Mouse (Mus musculus) CH12.LX (cell line): ENCODE measurements around the gene Pkn3. TPM values are rescaled to one million over a fixed set of nuclear protein-coding genes. Genes with fewer than 3 reads are reported as not detected.
A peak's percentile ranks its signal among the peaks of the same experiment; 100 is the strongest.

Source experiments
- DNase-seq: peaks from one replicate; pipeline ENCODE4 v3.0.0-alpha.2; 2013; ENCODE audit errors: extremely low read depth
- H3K27ac ChIP-seq: 2 replicates; pipeline ENCODE4 v1.5.1; 2012; ENCODE audit warnings: low read depth, mild to moderate bottlenecking, control low read depth, moderate library complexity; ENCODE audit not compliant: insufficient read depth
- H3K27me3 ChIP-seq: replicated peaks from 2 replicates; pipeline ENCODE3; 2012; ENCODE audit warnings: inconsistent platforms
- H3K36me3 ChIP-seq, 2 experiments: replicated peaks in 1 of 2; 2 replicates each; pipeline versions ENCODE3 to v1.6.1; 2012; ENCODE audit warnings: inconsistent platforms in 1 of 2, low read length in 1 of 2, mild to moderate bottlenecking in 1 of 2, mixed read lengths in 1 of 2, moderate library complexity in 1 of 2; ENCODE audit not compliant: control insufficient read depth in 1 of 2, insufficient read depth in 1 of 2
- H3K4me1 ChIP-seq, 2 experiments: 2 replicates each; pipeline ENCODE4 v1.6.1; 2012; ENCODE audit warnings: inconsistent platforms in 1 of 2, moderate library complexity in 1 of 2; ENCODE audit not compliant: insufficient read depth in 2 of 2, control insufficient read depth in 1 of 2
- H3K4me2 ChIP-seq: 2 replicates; pipeline ENCODE4 v1.6.1; 2012; ENCODE audit warnings: low read depth, mild to moderate bottlenecking, control low read depth; ENCODE audit not compliant: poor library complexity, insufficient read depth, severe bottlenecking
- H3K4me3 ChIP-seq, 3 experiments: fragments of 150-350 bp in 1 of 3; sonication (generic) in 1 of 3; replicated peaks in 1 of 3; 2 replicates each; pipeline versions ENCODE3 to v1.5.1; 2011 to 2012; ENCODE audit warnings: low read depth in 2 of 3, low read length in 2 of 3, mild to moderate bottlenecking in 2 of 3, moderate library complexity in 2 of 3, control low read depth in 1 of 3, improper control_type of control experiment in 1 of 3, inconsistent platforms in 1 of 3, mixed read lengths in 1 of 3; ENCODE audit not compliant: poor library complexity in 1 of 3
- H3K79me2 ChIP-seq: replicated peaks from 2 replicates; pipeline ENCODE4 v1.6.1; 2012; ENCODE audit warnings: mild to moderate bottlenecking, moderate library complexity; ENCODE audit not compliant: control insufficient read depth, poor library complexity, insufficient read depth, severe bottlenecking; ENCODE audit errors: extremely low read depth
- H3K9ac ChIP-seq: 2 replicates; pipeline ENCODE4 v1.6.1; 2012; ENCODE audit warnings: low read depth, mild to moderate bottlenecking, control low read depth, moderate library complexity; ENCODE audit not compliant: insufficient read depth
- H3K9me3 ChIP-seq: replicated peaks from 2 replicates; pipeline ENCODE3; 2012; ENCODE audit warnings: low read length, inconsistent platforms, mixed read lengths
- BHLHE40 ChIP-seq: IDR thresholded peaks from 2 replicates; pipeline ENCODE4 v1.6.1; 2011; ENCODE audit warnings: mild to moderate bottlenecking, low read depth, low read length, improper control_type of control experiment
- CHD2 ChIP-seq: IDR thresholded peaks from 2 replicates; pipeline ENCODE4 v1.6.1; 2011; ENCODE audit warnings: low read length, improper control_type of control experiment
- CTCF ChIP-seq, 2 experiments: IDR thresholded peaks in 1 of 2; conservative IDR thresholded peaks in 1 of 2; 2 replicates each; pipeline ENCODE4 v1.5.1; 2011 to 2012; ENCODE audit warnings: low read depth in 2 of 2, low read length in 2 of 2, improper control_type of control experiment in 1 of 2, inconsistent platforms in 1 of 2, mild to moderate bottlenecking in 1 of 2, moderate library complexity in 1 of 2
- E2F4 ChIP-seq: IDR thresholded peaks from 2 replicates; pipeline ENCODE4 v1.6.1; 2011; ENCODE audit warnings: low read depth, low read length, improper control_type of control experiment; ENCODE audit not compliant: insufficient replicate concordance
- ELF1 ChIP-seq: IDR thresholded peaks from 2 replicates; pipeline ENCODE4 v1.6.1; 2014; ENCODE audit warnings: low read depth, mild to moderate bottlenecking, inconsistent platforms, low read length, improper control_type of control experiment
- EP300 ChIP-seq: IDR thresholded peaks from 2 replicates; pipeline ENCODE4 v1.6.1; 2011; ENCODE audit warnings: low read length, improper control_type of control experiment
- HCFC1 ChIP-seq: IDR thresholded peaks from 2 replicates; pipeline ENCODE4 v1.6.1; 2012; ENCODE audit warnings: low read depth, mild to moderate bottlenecking, inconsistent platforms, low read length, improper control_type of control experiment
- IRF4 ChIP-seq: IDR thresholded peaks from 2 replicates; pipeline ENCODE4 v1.6.1; 2014; ENCODE audit warnings: low read depth, mild to moderate bottlenecking, inconsistent platforms, low read length, improper control_type of control experiment
- JUN ChIP-seq: IDR thresholded peaks from 2 replicates; pipeline ENCODE4 v1.6.1; 2011; ENCODE audit warnings: low read depth, mild to moderate bottlenecking, low read length, improper control_type of control experiment, moderate library complexity; ENCODE audit not compliant: insufficient read depth
- MAZ ChIP-seq: IDR thresholded peaks from 2 replicates; pipeline ENCODE4 v1.6.1; 2012; ENCODE audit warnings: low read depth, mild to moderate bottlenecking, inconsistent platforms, low read length, improper control_type of control experiment, moderate library complexity
- MEF2A ChIP-seq: IDR thresholded peaks from 2 replicates; pipeline ENCODE4 v1.6.1; 2014; ENCODE audit warnings: low read depth, mild to moderate bottlenecking, inconsistent platforms, low read length, improper control_type of control experiment, borderline replicate concordance
- MXI1 ChIP-seq: IDR thresholded peaks from 2 replicates; pipeline ENCODE4 v1.6.1; 2011; ENCODE audit warnings: mild to moderate bottlenecking, low read depth, low read length, improper control_type of control experiment
- POLR2A ChIP-seq: IDR thresholded peaks from 2 replicates; pipeline ENCODE4 v1.6.1; 2011; ENCODE audit warnings: low read depth, mild to moderate bottlenecking, improper control_type of control experiment, low read length
- RAD21 ChIP-seq: IDR thresholded peaks from 2 replicates; pipeline ENCODE4 v1.6.1; 2011; ENCODE audit warnings: low read depth, mild to moderate bottlenecking, low read length, improper control_type of control experiment, moderate library complexity
- RCOR1 ChIP-seq: conservative IDR thresholded peaks from 2 replicates; pipeline ENCODE4 v1.6.1; 2012; ENCODE audit warnings: low read depth, mild to moderate bottlenecking, inconsistent platforms, low read length, improper control_type of control experiment
- SIN3A ChIP-seq: IDR thresholded peaks from 2 replicates; pipeline ENCODE4 v1.6.1; 2012; ENCODE audit warnings: low read length, improper control_type of control experiment, inconsistent platforms
- TCF12 ChIP-seq: IDR thresholded peaks from 2 replicates; pipeline ENCODE4 v1.6.1; 2014; ENCODE audit warnings: low read depth, mild to moderate bottlenecking, inconsistent platforms, low read length, improper control_type of control experiment
- UBTF ChIP-seq: IDR thresholded peaks from 2 replicates; pipeline ENCODE4 v1.6.1; 2012; ENCODE audit warnings: low read depth, mild to moderate bottlenecking, inconsistent platforms, low read length, improper control_type of control experiment, moderate library complexity
- USF1 ChIP-seq: IDR thresholded peaks from 2 replicates; pipeline ENCODE4 v1.6.1; 2014; ENCODE audit warnings: low read depth, mild to moderate bottlenecking, inconsistent platforms, low read length, improper control_type of control experiment
- USF2 ChIP-seq: conservative IDR thresholded peaks from 2 replicates; pipeline ENCODE4 v1.6.1; 2011; ENCODE audit warnings: low read depth, low read length, improper control_type of control experiment
- ZC3H11A ChIP-seq: IDR thresholded peaks from 2 replicates; pipeline ENCODE4 v1.6.1; 2012; ENCODE audit warnings: low read depth, mild to moderate bottlenecking, inconsistent platforms, low read length, improper control_type of control experiment
- ZKSCAN1 ChIP-seq: IDR thresholded peaks from 2 replicates; pipeline ENCODE4 v1.6.1; 2012; ENCODE audit warnings: low read depth, inconsistent platforms, low read length, improper control_type of control experiment, borderline replicate concordance
- ZMIZ1 ChIP-seq: IDR thresholded peaks from 2 replicates; pipeline ENCODE4 v1.6.1; 2012; ENCODE audit warnings: low read depth, mild to moderate bottlenecking, inconsistent platforms, low read length, improper control_type of control experiment
- ZNF384 ChIP-seq: IDR thresholded peaks from 2 replicates; pipeline ENCODE4 v1.6.1; 2012; ENCODE audit warnings: low read depth, low read length, improper control_type of control experiment, inconsistent platforms
- dilution Hi-C: fragments of 300-500 bp; cut with MboI; formaldehyde crosslinking; loops from 2 replicates; pipeline ENCODE4 v1.14.3; 2020; ENCODE audit warnings: low sequenced_read_pairs; ENCODE audit not compliant: extremely low pct_unique_long_range_greater_than_20kb, extremely low pct_ligation_motif_present
- in situ Hi-C: fragments of 300-500 bp; cut with MboI; formaldehyde crosslinking; loops from 3 replicates; pipeline ENCODE4 v1.14.3; 2019; ENCODE audit warnings: low sequenced_read_pairs, low pct_ligation_motif_present, low pct_unique_long_range_greater_than_20kb, mixed read lengths
- polyA plus RNA-seq: library from polyadenylated mRNA; unstranded; fragments of >175 nt; gene quantifications from 2 replicates; pipeline ENCODE4 v1.2.1, GENCODE M21; 2012; ENCODE audit warnings: low read depth; ENCODE audit not compliant: insufficient read length
- total RNA-seq, 2 experiments: library from RNA; depleted of rRNA; stranded (reverse); fragments of 300-350 nt in 1 of 2; fragments of >200 nt in 1 of 2; gene quantifications; 2 replicates each; pipeline ENCODE4 v1.2.3; 2012 to 2014

The Pkn3 gene
- total and polyA plus RNA-seq, 3 experiments = 4.7 to 8.3 (median 6.7) TPM

DNA sequence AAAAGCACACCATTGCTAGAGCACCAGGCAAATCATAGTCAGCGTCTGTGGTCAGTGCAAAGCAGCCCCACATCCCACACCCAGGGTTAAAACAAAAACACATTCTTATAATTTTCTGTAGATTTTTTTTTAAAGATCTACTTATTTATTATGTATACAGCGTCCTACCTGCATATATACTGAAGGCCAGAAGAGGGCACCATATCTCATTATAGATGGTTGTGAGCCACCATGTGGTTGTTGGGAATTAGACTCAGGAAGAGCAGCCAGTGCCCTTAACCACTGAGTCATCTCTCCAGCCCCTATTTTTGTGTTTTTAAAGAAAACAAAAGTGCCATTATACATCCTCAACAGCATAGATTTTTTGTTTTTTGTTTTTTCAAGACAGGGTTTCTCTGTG is 51.3 kb downstream of the Pkn3 start (continued):
- TF ChIP-seq USF1 (no peak), ELF1 (peak; percentile 23; the same call in 1 of the 2 replicates), RCOR1 (no peak), USF2 (no peak), ZNF384 (peak; percentile 50), IRF4 (no peak), RAD21 (peak; percentile 46), CTCF (conservative IDR thresholded peaks at IDR 0.05 in 1 of 2, IDR thresholded peaks at IDR 0.05 in 1 of 2; ENCODE audit: low read depth in 2 of 2, low read length in 2 of 2) (peak; percentile 30 to 88; a peak in 3 of 4 replicates), BHLHE40 (no peak), CHD2 (no peak), UBTF (no peak), SIN3A (no peak), ZC3H11A (no peak), POLR2A (no peak), ZMIZ1 (no peak), TCF12 (no peak), MEF2A (no peak), HCFC1 (no peak), JUN (no peak), E2F4 (no peak), MAZ (no peak), MXI1 (no peak)

DNA sequence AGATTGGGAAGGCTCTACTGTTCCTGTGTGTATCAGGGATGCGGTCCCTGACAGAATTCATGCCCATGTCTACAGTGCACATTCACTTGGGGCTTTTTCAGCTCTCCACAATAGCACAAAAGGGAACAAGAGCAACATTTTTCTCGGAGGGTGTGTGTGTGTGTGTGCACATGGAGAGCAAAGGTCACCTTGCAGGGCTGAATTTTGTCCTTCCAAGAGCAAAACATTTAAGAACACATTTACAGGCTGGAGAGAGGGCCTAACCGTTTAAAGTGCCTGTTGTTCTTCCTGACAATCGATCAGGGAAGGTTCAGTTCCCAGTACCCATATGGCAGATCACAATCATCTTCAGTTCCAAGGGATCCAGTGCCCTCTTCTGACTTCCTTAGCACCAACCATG is 52.7 kb downstream of the Pkn3 start:
- peaks cover 0 to 23% of the 10 kb centered on the region in 2 experiments; a peak in 2 of 4 replicates for H3K4me1 ChIP-seq
- TF ChIP-seq ZKSCAN1 (no peak), TCF12 (no peak), E2F4 (no peak), USF2 (no peak), EP300 (no peak)
- no peak for DNase-seq
- no peaks in the 10 kb centered on the region for H3K9me3 ChIP-seq
- H3K27me3 ChIP-seq = no peaks in the 10 kb centered on the region
- in situ Hi-C loops = no loop called here
- dilution Hi-C loops = no loop called here
- peaks cover 0 to 1% of the 10 kb centered on the region in 2 experiments for H3K36me3 ChIP-seq
- H3K27ac ChIP-seq = no peak overlapping the region
- H3K4me3 ChIP-seq = no peak overlapping the region
- H3K9ac ChIP-seq = no peak overlapping the region
- no peaks in the 10 kb centered on the region for H3K79me2 ChIP-seq
- no peak overlapping the region for H3K4me2 ChIP-seq
